Mouse (Mus musculus) monocyte, adult 5-6 weeks (primary cell): Measurements from ENCODE around the gene G430095P16Rik. TPM values are rescaled to one million over a fixed set of nuclear protein-coding genes. Genes with fewer than 3 reads are reported as not detected.

Experiments
- total RNA-seq: library from RNA; stranded (forward); fragments of 200-1000, 200-491, 200-594 nt; gene quantifications from 3 replicates; pipeline ENCODE4 v1.2.3, GENCODE M21; 2017

Gene G430095P16Rik
- total RNA-seq, 1 experiment from 2014 or later, result 8.9 TPM

Other genes with a start within 250 kb of the G430095P16Rik start
- 92.1 to 198 TPM (median 119 TPM) in 3 replicates for gene Ier2, start 60.2 kb upstream of the G430095P16Rik start, total RNA-seq
- gene Trmt1, start 36.7 kb upstream of the G430095P16Rik start, total RNA-seq, result 40.1 to 46.6 TPM (median 44.7 TPM) in 3 replicates
- 29.0 to 50.5 TPM (median 36.3 TPM) in 3 replicates for gene Nacc1, start 35.1 kb upstream of the G430095P16Rik start, total RNA-seq
- gene Lyl1, start 21.6 kb upstream of the G430095P16Rik start, total RNA-seq, result 41.7 to 46.2 TPM (median 45.0 TPM) in 3 replicates
- 8.1 to 16.7 TPM (median 9.9 TPM) in 3 replicates for gene Nfix, start 77.3 kb downstream of the G430095P16Rik start, total RNA-seq
- gene Dand5, start 99.8 kb downstream of the G430095P16Rik start, total RNA-seq, result 3.6 to 4.0 TPM (median 3.8 TPM) in 3 replicates
- 10.0 to 12.8 TPM (median 11.2 TPM) in 3 replicates for gene Gadd45gip1, start 108.5 kb downstream of the G430095P16Rik start, total RNA-seq
- 31.6 to 37.2 TPM (median 34.2 TPM) in 3 replicates for gene Rad23a, start 117.7 kb downstream of the G430095P16Rik start, total RNA-seq
- 1,036 to 1,300 TPM (median 1,079 TPM) in 3 replicates for gene Calr, start 123.9 kb downstream of the G430095P16Rik start, total RNA-seq
- gene Farsa, start 134.0 kb downstream of the G430095P16Rik start, total RNA-seq, result 32.5 to 56.1 TPM (median 35.3 TPM) in 3 replicates
- gene Syce2, start 149.1 kb downstream of the G430095P16Rik start, total RNA-seq, result 2.9 to 13.7 TPM (median 7.4 TPM) in 3 replicates
- 16.8 to 25.3 TPM (median 18.7 TPM) in 3 replicates for gene Gcdh, start 170.9 kb downstream of the G430095P16Rik start, total RNA-seq
- not detected in 3 replicates for gene Klf1, start 178.9 kb downstream of the G430095P16Rik start, total RNA-seq
- gene Dnase2a, start 185.6 kb downstream of the G430095P16Rik start, total RNA-seq, result 24.4 to 37.4 TPM (median 29.6 TPM) in 3 replicates
- gene Mast1, start 214.4 kb downstream of the G430095P16Rik start, total RNA-seq, result 0.11 TPM in 1 of 3 replicates, not detected in the others
- not detected in 3 replicates for gene Rtbdn, start 224.0 kb downstream of the G430095P16Rik start, total RNA-seq
- not detected in 3 replicates for gene Gm49661, start 246.4 kb downstream of the G430095P16Rik start, total RNA-seq
- 153 to 207 TPM (median 196 TPM) in 3 replicates for gene Prdx2, start 246.6 kb downstream of the G430095P16Rik start, total RNA-seq
- 43.9 to 58.8 TPM (median 58.1 TPM) in 3 replicates for gene Rnaseh2a, start 246.8 kb downstream of the G430095P16Rik start, total RNA-seq